Mouse (Mus musculus) cerebellum, adult 2 months (tissue): ENCODE results near the gene Trim24.

Experiments
- CTCF ChIP-seq: fragments of 200-500 bp; IDR thresholded peaks from 2 replicates; pipeline ENCODE4 v1.5.1; 2011; ENCODE audit warnings: low read depth, mild to moderate bottlenecking, control low read depth, low read length, moderate library complexity, borderline replicate concordance; ENCODE audit not compliant: insufficient read depth
- POLR2A ChIP-seq: fragments of 200-500 bp; IDR thresholded peaks from 2 replicates; pipeline ENCODE4 v1.6.1; 2011; ENCODE audit warnings: low read length, control low read depth, borderline replicate concordance; ENCODE audit not compliant: insufficient read depth

DNA sequence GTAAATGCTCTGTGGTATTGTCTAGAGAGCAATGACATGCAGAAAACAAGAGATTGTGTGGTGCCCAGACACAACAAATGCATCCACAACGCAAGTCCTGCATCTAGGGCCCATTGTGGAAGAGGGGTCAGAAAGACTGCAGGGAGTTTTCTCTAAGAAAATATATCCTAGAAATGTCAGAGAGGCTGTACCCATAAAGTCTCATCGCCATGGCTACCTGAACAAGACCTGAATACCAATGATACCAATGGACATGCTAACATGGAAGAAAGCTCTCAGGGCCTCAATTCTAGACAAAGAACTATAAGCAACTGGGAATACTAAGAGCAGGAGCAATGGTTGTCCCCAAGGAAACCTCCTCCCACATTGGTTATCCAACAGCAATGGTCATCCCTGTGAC lies 142.2 kb downstream of the Trim24 start:
- TF ChIP-seq CTCF, result no peak
- TF ChIP-seq POLR2A, result no peak
